ENCODE assay signal across 16 mouse cellular contexts in the genomic region with DNA sequence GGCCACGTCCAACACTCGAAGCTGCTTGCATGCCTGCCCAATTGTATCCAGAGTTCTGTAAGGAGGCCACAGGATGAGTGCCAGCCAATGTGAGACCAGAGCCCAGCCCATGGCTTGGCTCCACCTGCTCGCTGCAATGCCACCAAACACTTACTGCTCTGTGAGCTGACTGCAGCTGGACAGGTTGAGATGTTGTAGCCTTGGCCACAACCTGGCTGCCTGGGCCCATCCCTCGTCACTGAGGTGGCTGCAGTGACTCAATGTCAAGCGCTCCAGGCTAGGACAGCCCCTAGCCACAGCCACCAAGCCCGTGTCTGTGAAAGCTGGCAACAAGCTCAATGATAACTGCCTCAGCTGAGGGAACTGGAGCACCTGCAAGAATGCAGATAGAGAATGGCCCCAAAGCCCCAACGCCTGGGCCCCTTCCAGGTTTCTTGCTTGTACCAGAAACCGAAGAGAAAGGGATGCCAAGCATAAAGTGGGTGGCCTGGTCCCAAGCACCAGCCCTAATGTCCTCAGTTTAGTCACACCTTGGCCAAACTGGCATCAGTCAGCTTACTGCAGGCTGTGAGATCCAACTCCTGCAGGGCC. TPM values are rescaled to one million over a fixed set of nuclear protein-coding genes. Genes with fewer than 3 reads are reported as not detected.
DNase-seq lines count a peak whose midpoint lies in the region; ATAC-seq and TF ChIP-seq lines count a peak whose summit lies in the region.
"Had no signal": no experiment of that assay in that cellular context is flagged by ENCODE, and none has a peak within 500 bp of the region (broad histone marks: within the 10 kb centered on the region; RNA-seq: fewer than 3 reads in every experiment).

No protein-coding gene starts in this region.

- H3K4me2 ChIP-seq in heart, embryonic 11.5 days, result no peak overlapping the region
- no peak overlapping the region for H3K4me2 ChIP-seq in stomach, embryonic 15.5 days
- H3K4me2 ChIP-seq in stomach, postnatal 0 days (replicated peaks; ENCODE audit: low read depth), result no peak overlapping the region
- H3K4me2 ChIP-seq: embryonic facial prominence, embryonic 12.5 days; hindbrain, embryonic 12.5 days; midbrain, embryonic 15.5 days; neural tube, embryonic 13.5 days had no signal

- DNase-seq in heart, embryonic 10.5 days (ENCODE audit: low spot score), result no peak
- DNase-seq in stomach, postnatal 0 days (ENCODE audit: low spot score), result no peak
- DNase-seq in liver, result peak; percentile 63
- DNase-seq in kidney, adult 11 months, result no peak
- DNase-seq: adrenal gland, adult 2 months had no signal

- H3K4me1 ChIP-seq in heart, embryonic 11.5 days (ENCODE audit: control insufficient read depth, insufficient read depth, low read length), result peaks cover 4% of the 10 kb centered on the region; the same call in 1 of the 2 replicates
- H3K4me1 ChIP-seq in heart, embryonic 10.5 days, result peaks cover 22% of the 10 kb centered on the region; the same call in 1 of the 2 replicates
- H3K4me1 ChIP-seq in stomach, embryonic 15.5 days, result no peaks in the 10 kb centered on the region
- no peaks in the 10 kb centered on the region for H3K4me1 ChIP-seq in stomach, postnatal 0 days (replicated peaks; ENCODE audit: control insufficient read depth, insufficient read depth)
- H3K4me1 ChIP-seq: embryonic facial prominence, embryonic 12.5 days; hindbrain, embryonic 12.5 days; midbrain, embryonic 15.5 days; neural tube, embryonic 13.5 days had no signal

- no peak for TF ChIP-seq EP300 in stomach, postnatal 0 days (optimal IDR thresholded peaks at IDR 0.05)

- no peak overlapping the region for H3K9ac ChIP-seq in heart, embryonic 11.5 days (ENCODE audit: low read depth, low read length)
- no peak overlapping the region for H3K9ac ChIP-seq in stomach, embryonic 15.5 days
- no peak overlapping the region for H3K9ac ChIP-seq in stomach, postnatal 0 days (ENCODE audit: low read length)
- H3K9ac ChIP-seq: embryonic facial prominence, embryonic 12.5 days; hindbrain, embryonic 12.5 days; midbrain, embryonic 15.5 days; neural tube, embryonic 13.5 days had no signal

- H3K27me3 ChIP-seq in heart, embryonic 11.5 days (ENCODE audit: control insufficient read depth, insufficient read depth, low read length), result no peaks in the 10 kb centered on the region
- H3K27me3 ChIP-seq in heart, embryonic 10.5 days (ENCODE audit: insufficient read depth, poor library complexity, severe bottlenecking), result no peaks in the 10 kb centered on the region
- H3K27me3 ChIP-seq in stomach, embryonic 15.5 days (replicated peaks), result no peaks in the 10 kb centered on the region
- H3K27me3 ChIP-seq in stomach, postnatal 0 days (ENCODE audit: control insufficient read depth, insufficient read depth, low read length), result no peaks in the 10 kb centered on the region
- H3K27me3 ChIP-seq: embryonic facial prominence, embryonic 12.5 days; hindbrain, embryonic 12.5 days; midbrain, embryonic 15.5 days; neural tube, embryonic 13.5 days had no signal

- ATAC-seq in heart, embryonic 11.5 days (replicated peaks; ENCODE audit: insufficient number of reproducible peaks, low FRiP score, low TSS enrichment), result 0 out of 2 replicates have a peak, but pooled peaks have one; percentile 9
- ATAC-seq in stomach, embryonic 15.5 days (ENCODE audit: insufficient read depth, low FRiP score, low read depth), result peak; percentile 27; the same call in 1 of the 2 replicates
- ATAC-seq in stomach, postnatal 0 days (ENCODE audit: low FRiP score, low TSS enrichment), result no peak
- ATAC-seq in megakaryocyte-erythroid progenitor cell, adult 5-6 weeks (replicated peaks; ENCODE audit: low FRiP score, low TSS enrichment, poor library complexity, severe bottlenecking), result peak; percentile 77
- ATAC-seq in monocyte, adult 5-6 weeks (replicated peaks; ENCODE audit: insufficient number of reproducible peaks, low FRiP score, low TSS enrichment, poor library complexity, severe bottlenecking), result no peak
- ATAC-seq: intestine, embryonic 16.5 days; midbrain, embryonic 15.5 days had no signal

- H3K9me3 ChIP-seq in heart, embryonic 11.5 days (replicated peaks; ENCODE audit: control insufficient read depth, low read length), result no peaks in the 10 kb centered on the region
- no peaks in the 10 kb centered on the region for H3K9me3 ChIP-seq in heart, embryonic 10.5 days
- H3K9me3 ChIP-seq in stomach, embryonic 15.5 days, result no peaks in the 10 kb centered on the region
- H3K9me3 ChIP-seq in stomach, postnatal 0 days (ENCODE audit: control insufficient read depth, low read length), result no peaks in the 10 kb centered on the region
- H3K9me3 ChIP-seq: embryonic facial prominence, embryonic 12.5 days; forebrain, embryonic 10.5 days; hindbrain, embryonic 12.5 days; midbrain, embryonic 15.5 days; neural tube, embryonic 13.5 days had no signal

- 80% methylated on average over 8 of the region's 8 CpGs for WGBS in heart, embryonic 11.5 days (ENCODE audit: insufficient replicate concordance)
- WGBS in heart, embryonic 10.5 days, result 90% methylated on average over 8 of the region's 8 CpGs
- 84% methylated on average over 8 of the region's 8 CpGs for WGBS in stomach, embryonic 15.5 days
- 90% methylated on average over 8 of the region's 8 CpGs for WGBS in stomach, postnatal 0 days

- TF ChIP-seq CTCF in stomach, postnatal 0 days (IDR thresholded peaks at IDR 0.05; ENCODE audit: low read depth), result no peak

- no peak overlapping the region for H3K27ac ChIP-seq in heart, embryonic 11.5 days (ENCODE audit: low read depth, low read length)
- no peak overlapping the region for H3K27ac ChIP-seq in heart, embryonic 10.5 days
- H3K27ac ChIP-seq in stomach, embryonic 15.5 days, result no peak overlapping the region
- no peak overlapping the region for H3K27ac ChIP-seq in stomach, postnatal 0 days (replicated peaks)
- H3K27ac ChIP-seq: embryonic facial prominence, embryonic 12.5 days; forebrain, embryonic 10.5 days; hindbrain, embryonic 12.5 days; kidney, postnatal 0 days; midbrain, embryonic 15.5 days; neural tube, embryonic 13.5 days had no signal

- H3K4me3 ChIP-seq in heart, embryonic 11.5 days (ENCODE audit: low read depth, low read length), result no peak overlapping the region
- H3K4me3 ChIP-seq in heart, embryonic 10.5 days, result no peak overlapping the region
- H3K4me3 ChIP-seq in stomach, embryonic 15.5 days (replicated peaks), result no peak overlapping the region
- no peak overlapping the region for H3K4me3 ChIP-seq in stomach, postnatal 0 days (ENCODE audit: low read depth, low read length)
- H3K4me3 ChIP-seq: embryonic facial prominence, embryonic 12.5 days; forebrain, embryonic 10.5 days; hindbrain, embryonic 12.5 days; midbrain, embryonic 15.5 days; neural tube, embryonic 13.5 days had no signal

- H3K36me3 ChIP-seq in heart, embryonic 11.5 days (ENCODE audit: control insufficient read depth, insufficient read depth, low read length), result peaks cover 27% of the 10 kb centered on the region
- H3K36me3 ChIP-seq in heart, embryonic 10.5 days, result peaks cover 85% of the 10 kb centered on the region
- peaks cover 44% of the 10 kb centered on the region for H3K36me3 ChIP-seq in stomach, embryonic 15.5 days
- H3K36me3 ChIP-seq in stomach, postnatal 0 days (ENCODE audit: control insufficient read depth, insufficient read depth, low read length), result peaks cover 14% of the 10 kb centered on the region

RNA-seq across cellular contexts. Expression of a gene that starts 7.6 kb away (rescaled TPM):
- polyA plus RNA-seq in heart, embryonic 11.5 days (2014; fragmentation: Nextera tagmentation; extraction: Ambion mirVana), result 2.9 and 4.2 TPM in 2 replicates
- polyA plus RNA-seq in heart, embryonic 10.5 days (2016; fragmentation: Nextera tagmentation; extraction: Ambion mirVana), result 3.9 and 4.4 TPM in 2 replicates
- polyA plus RNA-seq in stomach, embryonic 15.5 days (2015; fragmentation: Nextera tagmentation; extraction: Ambion mirVana), result 15.9 and 17.1 TPM in 2 replicates
- 17.1 and 19.9 TPM in 2 replicates for polyA plus RNA-seq in stomach, postnatal 0 days (2015; fragmentation: Nextera tagmentation; extraction: Ambion mirVana)
- total RNA-seq in megakaryocyte-erythroid progenitor cell, adult 5-6 weeks (2014; fragmentation: Nextera tagmentation), result 1.4 and 7.7 TPM in 2 replicates
- total RNA-seq in megakaryocyte-erythroid progenitor cell, adult 5-6 weeks (2017), result 0.61 TPM in 1 of 2 replicates, not detected in the other
- total RNA-seq in monocyte, adult 5-6 weeks (2017), result 0.21 to 2.5 TPM (median 1.3 TPM) in 3 replicates

RNA-seq across cellular contexts. Expression of a gene that starts 13.1 kb away (rescaled TPM):
- polyA plus RNA-seq in heart, embryonic 11.5 days (2014; fragmentation: Nextera tagmentation; extraction: Ambion mirVana), result 1.3 and 1.7 TPM in 2 replicates
- polyA plus RNA-seq in heart, embryonic 10.5 days (2016; fragmentation: Nextera tagmentation; extraction: Ambion mirVana), result 1.5 and 1.9 TPM in 2 replicates
- 2.3 and 2.5 TPM in 2 replicates for polyA plus RNA-seq in stomach, embryonic 15.5 days (2015; fragmentation: Nextera tagmentation; extraction: Ambion mirVana)
- polyA plus RNA-seq in stomach, postnatal 0 days (2015; fragmentation: Nextera tagmentation; extraction: Ambion mirVana), result 2.7 and 2.8 TPM in 2 replicates
- 8.3 and 9.8 TPM in 2 replicates for total RNA-seq in megakaryocyte-erythroid progenitor cell, adult 5-6 weeks (2014; fragmentation: Nextera tagmentation)
- total RNA-seq in megakaryocyte-erythroid progenitor cell, adult 5-6 weeks (2017), result 4.8 TPM in 2 replicates
- total RNA-seq in monocyte, adult 5-6 weeks (2017), result 1.3 to 2.8 TPM (median 1.7 TPM) in 3 replicates

RNA-seq across cellular contexts. Expression of a gene that starts 13.2 kb away (rescaled TPM):
- polyA plus RNA-seq in heart, embryonic 11.5 days (2014; fragmentation: Nextera tagmentation; extraction: Ambion mirVana), result 83.5 and 88.7 TPM in 2 replicates
- polyA plus RNA-seq in heart, embryonic 10.5 days (2016; fragmentation: Nextera tagmentation; extraction: Ambion mirVana), result 99.6 and 101 TPM in 2 replicates
- 131 and 132 TPM in 2 replicates for polyA plus RNA-seq in stomach, embryonic 15.5 days (2015; fragmentation: Nextera tagmentation; extraction: Ambion mirVana)
- 105 and 111 TPM in 2 replicates for polyA plus RNA-seq in stomach, postnatal 0 days (2015; fragmentation: Nextera tagmentation; extraction: Ambion mirVana)
- 86.9 and 175 TPM in 2 replicates for total RNA-seq in megakaryocyte-erythroid progenitor cell, adult 5-6 weeks (2014; fragmentation: Nextera tagmentation)
- 46.9 and 64.6 TPM in 2 replicates for total RNA-seq in megakaryocyte-erythroid progenitor cell, adult 5-6 weeks (2017)
- 36.6 to 48.0 TPM (median 42.8 TPM) in 3 replicates for total RNA-seq in monocyte, adult 5-6 weeks (2017)

RNA-seq across cellular contexts. Expression of a gene that starts 15.5 kb away (rescaled TPM):
- polyA plus RNA-seq in heart, embryonic 11.5 days (2014; fragmentation: Nextera tagmentation; extraction: Ambion mirVana), result 70.7 and 81.9 TPM in 2 replicates
- 91.4 and 114 TPM in 2 replicates for polyA plus RNA-seq in heart, embryonic 10.5 days (2016; fragmentation: Nextera tagmentation; extraction: Ambion mirVana)
- polyA plus RNA-seq in stomach, embryonic 15.5 days (2015; fragmentation: Nextera tagmentation; extraction: Ambion mirVana), result 80.4 and 83.1 TPM in 2 replicates
- polyA plus RNA-seq in stomach, postnatal 0 days (2015; fragmentation: Nextera tagmentation; extraction: Ambion mirVana), result 31.0 and 38.5 TPM in 2 replicates
- total RNA-seq in megakaryocyte-erythroid progenitor cell, adult 5-6 weeks (2014; fragmentation: Nextera tagmentation), result 385 and 390 TPM in 2 replicates
- 74.9 and 128 TPM in 2 replicates for total RNA-seq in megakaryocyte-erythroid progenitor cell, adult 5-6 weeks (2017)
- 19.7 to 52.7 TPM (median 21.0 TPM) in 3 replicates for total RNA-seq in monocyte, adult 5-6 weeks (2017)

RNA-seq across cellular contexts. Expression of a gene that starts 17.1 kb away (rescaled TPM):
- polyA plus RNA-seq in heart, embryonic 11.5 days (2014; fragmentation: Nextera tagmentation; extraction: Ambion mirVana), result 10.8 and 15.0 TPM in 2 replicates
- polyA plus RNA-seq in heart, embryonic 10.5 days (2016; fragmentation: Nextera tagmentation; extraction: Ambion mirVana), result 16.7 and 18.9 TPM in 2 replicates
- 10.4 and 10.9 TPM in 2 replicates for polyA plus RNA-seq in stomach, embryonic 15.5 days (2015; fragmentation: Nextera tagmentation; extraction: Ambion mirVana)
- polyA plus RNA-seq in stomach, postnatal 0 days (2015; fragmentation: Nextera tagmentation; extraction: Ambion mirVana), result 3.4 and 3.7 TPM in 2 replicates
- 0.64 and 7.1 TPM in 2 replicates for total RNA-seq in megakaryocyte-erythroid progenitor cell, adult 5-6 weeks (2014; fragmentation: Nextera tagmentation)
- 0.27 TPM in 1 of 2 replicates, not detected in the other for total RNA-seq in megakaryocyte-erythroid progenitor cell, adult 5-6 weeks (2017)
- 0.43 to 0.49 TPM in 2 of 3 replicates, not detected in the other for total RNA-seq in monocyte, adult 5-6 weeks (2017)

Comparison
In these comparisons a context has a peak if more than half of its experiments do, and no peak if none do; other contexts are left out.
1. ATAC-seq: peak in heart, embryonic 11.5 days (single experiment), stomach, embryonic 15.5 days (single experiment) and megakaryocyte-erythroid progenitor cell, adult 5-6 weeks (single experiment); none in stomach, postnatal 0 days (single experiment) and monocyte, adult 5-6 weeks (single experiment).